Mouse (Mus musculus) G1E (cell line): Measurements from ENCODE around the gene Slamf8.

Source experiments
- CTCF ChIP-seq: IDR thresholded peaks from 2 replicates; pipeline ENCODE4 v1.5.1; 2012; ENCODE audit warnings: low read depth, low read length, inconsistent platforms, mixed read lengths
- GATA1 ChIP-seq: IDR thresholded peaks from 2 replicates; pipeline ENCODE4 v1.6.1; 2012; ENCODE audit warnings: borderline replicate concordance, low read length, inconsistent platforms, mixed read lengths
- GATA2 ChIP-seq: IDR thresholded peaks from 2 replicates; pipeline ENCODE4 v1.6.1; 2012; ENCODE audit warnings: low read depth, low read length, inconsistent platforms, borderline replicate concordance
- POLR2AphosphoS5 ChIP-seq: IDR thresholded peaks from 2 replicates; pipeline ENCODE4 v1.6.1; 2012; ENCODE audit warnings: low read depth, low read length, inconsistent platforms; ENCODE audit not compliant: insufficient replicate concordance
- TAL1 ChIP-seq: conservative IDR thresholded peaks from 2 replicates; pipeline ENCODE4 v1.6.1; 2012; ENCODE audit warnings: low read depth, low read length, inconsistent platforms, mixed read lengths

DNA sequence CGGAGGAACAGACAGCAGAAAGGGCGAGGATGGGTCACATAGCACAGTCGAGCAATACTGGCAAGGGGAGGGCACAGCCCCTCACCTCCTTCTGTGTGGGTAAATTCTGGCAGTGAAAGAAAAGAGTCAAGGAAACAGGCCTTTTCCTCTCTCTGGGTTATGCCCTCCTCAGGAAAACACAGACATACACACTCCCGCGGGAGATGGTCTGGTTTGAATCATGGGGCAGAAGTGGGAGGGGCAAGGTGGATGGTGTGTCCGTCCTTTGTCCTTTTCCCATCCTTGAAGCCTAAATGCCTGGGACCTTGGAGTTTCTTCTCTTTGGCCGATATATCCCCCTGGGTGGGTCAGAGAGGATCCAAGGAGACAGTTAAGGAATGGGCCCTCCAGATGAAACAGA lies 39.5 kb upstream of the Slamf8 start:
- TF ChIP-seq CTCF, result no peak
- no peak for TF ChIP-seq POLR2AphosphoS5
- no peak for TF ChIP-seq GATA1
- no peak for TF ChIP-seq TAL1
- no peak for TF ChIP-seq GATA2
